Mouse (Mus musculus): ENCODE data around the gene Psmd1.
"Not testable (repeated sequence)": the region's sequence is repeated elsewhere in the genome, so short reads cannot be mapped to it uniquely, and the experiment has no call there.

Gene Psmd1

GRCm38 (mm10) chr1:86064271-86064991, at the start of gene Psmd1:
TSS of gene Psmd1 (plus strand) at chr1:86064387.
- peak; percentile 86 for DNase-seq (ENCODE audit: low spot score)

- not testable (repeated sequence) for DNase-seq (ENCODE audit: low spot score)
These were observed 48.4 kb upstream of the Psmd1 start for GRCm38 (mm10) chr1:86015758-86016157.

- DNase-seq (ENCODE audit: low spot score), result no peak
These were observed 47.7 kb upstream of the Psmd1 start, which contains the start of gene Spata3 for GRCm38 (mm10) chr1:86016516-86016915. TSS of gene Spata3 (plus strand) at chr1:86016816.

- DNase-seq (ENCODE audit: low spot score), result peak; percentile 34
These were observed 45.7 kb upstream of the Psmd1 start for GRCm38 (mm10) chr1:86018235-86019055.

GRCm38 (mm10) chr1:86021365-86021989, 42.7 kb upstream of the Psmd1 start:
- DNase-seq (ENCODE audit: low spot score), result no peak

- DNase-seq (ENCODE audit: low spot score), result no peak
These were observed 31.8 kb upstream of the Psmd1 start for GRCm38 (mm10) chr1:86032273-86032987.

- DNase-seq (ENCODE audit: low spot score), result no peak
These were observed 25.8 kb upstream of the Psmd1 start for GRCm38 (mm10) chr1:86038191-86038951.

- DNase-seq (ENCODE audit: low spot score), result no peak
These were observed 24.1 kb upstream of the Psmd1 start for GRCm38 (mm10) chr1:86040131-86040530.

GRCm38 (mm10) chr1:86040817-86041216, 23.4 kb upstream of the Psmd1 start:
- no peak for DNase-seq (ENCODE audit: low spot score)

GRCm38 (mm10) chr1:86045056-86045455, 19.1 kb upstream of the Psmd1 start:
- no peak for DNase-seq (ENCODE audit: low spot score)

GRCm38 (mm10) chr1:86045848-86046805, 18.1 kb upstream of the Psmd1 start, which contains the start of gene 2810459M11Rik:
TSS of gene 2810459M11Rik (plus strand) at chr1:86045863.
- DNase-seq (ENCODE audit: low spot score), result no peak

- DNase-seq (ENCODE audit: low spot score), result no peak
These were observed 17.2 kb upstream of the Psmd1 start for GRCm38 (mm10) chr1:86046833-86047563.

GRCm38 (mm10) chr1:86048231-86048630, 16.0 kb upstream of the Psmd1 start:
- DNase-seq (ENCODE audit: low spot score), result no peak

GRCm38 (mm10) chr1:86048744-86049143, 15.4 kb upstream of the Psmd1 start:
- DNase-seq (ENCODE audit: low spot score), result no peak

GRCm38 (mm10) chr1:86053198-86053921, 10.8 kb upstream of the Psmd1 start:
- peak; percentile 50 for DNase-seq (ENCODE audit: low spot score)

- DNase-seq (ENCODE audit: low spot score), result no peak
These were observed 9.2 kb upstream of the Psmd1 start for GRCm38 (mm10) chr1:86054943-86055342.

- DNase-seq (ENCODE audit: low spot score), result no peak
These were observed 7.9 kb upstream of the Psmd1 start for GRCm38 (mm10) chr1:86056284-86056683.

Data from ovary, postnatal 14 days (tissue).